Mouse (Mus musculus): ENCODE data around the gene Bcor.

Gene Bcor

GRCm38 (mm10) chrX:12003947-12004346 lies 156.2 kb downstream of the Bcor start:
- peak; percentile 30 for DNase-seq (ENCODE audit: low spot score)

GRCm38 (mm10) chrX:12003539-12003938 lies 156.6 kb downstream of the Bcor start:
- no peak for DNase-seq (ENCODE audit: low spot score)

GRCm38 (mm10) chrX:12003106-12003505 lies 157.0 kb downstream of the Bcor start:
- peak; percentile 47 for DNase-seq (ENCODE audit: low spot score)

- DNase-seq (ENCODE audit: low spot score): no peak
These were observed 157.6 kb downstream of the Bcor start for GRCm38 (mm10) chrX:12002596-12002995.

GRCm38 (mm10) chrX:12001969-12002368 lies 158.2 kb downstream of the Bcor start:
- no peak for DNase-seq (ENCODE audit: low spot score)

- DNase-seq (ENCODE audit: low spot score): no peak
These were observed 158.8 kb downstream of the Bcor start for GRCm38 (mm10) chrX:12001336-12001735.

GRCm38 (mm10) chrX:12000620-12001019 lies 159.5 kb downstream of the Bcor start:
- DNase-seq (ENCODE audit: low spot score): no peak

GRCm38 (mm10) chrX:11999951-12000350 lies 160.2 kb downstream of the Bcor start:
- DNase-seq (ENCODE audit: low spot score): no peak

- no peak for DNase-seq (ENCODE audit: low spot score)
These were observed 161.2 kb downstream of the Bcor start for GRCm38 (mm10) chrX:11998934-11999336.

GRCm38 (mm10) chrX:11996891-11997290 lies 163.3 kb downstream of the Bcor start:
- DNase-seq (ENCODE audit: low spot score): peak; percentile 88

GRCm38 (mm10) chrX:11996489-11996888 lies 163.7 kb downstream of the Bcor start:
- DNase-seq (ENCODE audit: low spot score): no peak

GRCm38 (mm10) chrX:11993641-11994419 lies 166.3 kb downstream of the Bcor start:
- DNase-seq (ENCODE audit: low spot score): no peak

- DNase-seq (ENCODE audit: low spot score): no peak
These were observed 170.7 kb downstream of the Bcor start for GRCm38 (mm10) chrX:11989471-11989870.

- peak; percentile 41 for DNase-seq (ENCODE audit: low spot score)
These were observed 171.8 kb downstream of the Bcor start for GRCm38 (mm10) chrX:11988191-11988896.

GRCm38 (mm10) chrX:11987602-11988001 lies 172.6 kb downstream of the Bcor start:
- no peak for DNase-seq (ENCODE audit: low spot score)
